Mouse (Mus musculus) G1E (cell line): ENCODE data around the gene Cacng7. TPM values are rescaled to one million over a fixed set of nuclear protein-coding genes. Genes with fewer than 3 reads are reported as not detected.
A peak's percentile ranks its signal among the peaks of the same experiment; 100 is the strongest.

Experiments used
- ATAC-seq: 2 replicates; pipeline ENCODE4 v1.8.0; 2016; ENCODE audit warnings: mild to moderate bottlenecking; ENCODE audit not compliant: insufficient number of reproducible peaks, poor library complexity, low FRiP score, severe bottlenecking; ENCODE audit errors: extremely low read depth
- DNase-seq: peaks from one replicate; pipeline ENCODE4 v3.0.0; 2012; ENCODE audit warnings: low spot score
- H3K27me3 ChIP-seq: 2 replicates; pipeline ENCODE4 v1.6.1; 2012; ENCODE audit warnings: mild to moderate bottlenecking, low read length, inconsistent platforms; ENCODE audit not compliant: insufficient read depth
- H3K36me3 ChIP-seq: replicated peaks from 2 replicates; pipeline ENCODE3; 2012; ENCODE audit warnings: mild to moderate bottlenecking, inconsistent platforms
- H3K4me1 ChIP-seq: 2 replicates; pipeline ENCODE4 v1.6.1; 2012; ENCODE audit warnings: low read depth, low read length, inconsistent platforms, mixed read lengths; ENCODE audit not compliant: insufficient read depth
- H3K4me3 ChIP-seq: 2 replicates; pipeline ENCODE4 v1.5.1; 2012; ENCODE audit warnings: low read depth, mild to moderate bottlenecking, inconsistent platforms, low read length, moderate library complexity, mixed read lengths
- H3K9me3 ChIP-seq: replicated peaks from 2 replicates; pipeline ENCODE4 v1.6.1; 2012; ENCODE audit warnings: inconsistent platforms
- CTCF ChIP-seq: IDR thresholded peaks from 2 replicates; pipeline ENCODE4 v1.5.1; 2012; ENCODE audit warnings: low read depth, low read length, inconsistent platforms, mixed read lengths
- GATA1 ChIP-seq: IDR thresholded peaks from 2 replicates; pipeline ENCODE4 v1.6.1; 2012; ENCODE audit warnings: borderline replicate concordance, low read length, inconsistent platforms, mixed read lengths
- GATA2 ChIP-seq: IDR thresholded peaks from 2 replicates; pipeline ENCODE4 v1.6.1; 2012; ENCODE audit warnings: low read depth, low read length, inconsistent platforms, borderline replicate concordance
- POLR2AphosphoS5 ChIP-seq: IDR thresholded peaks from 2 replicates; pipeline ENCODE4 v1.6.1; 2012; ENCODE audit warnings: low read depth, low read length, inconsistent platforms; ENCODE audit not compliant: insufficient replicate concordance
- TAL1 ChIP-seq: conservative IDR thresholded peaks from 2 replicates; pipeline ENCODE4 v1.6.1; 2012; ENCODE audit warnings: low read depth, low read length, inconsistent platforms, mixed read lengths
- polyA plus RNA-seq: library from polyadenylated mRNA; stranded (reverse); fragments of >175 nt; gene quantifications from 2 replicates; pipeline ENCODE4 v1.2.3, GENCODE M21; 2012
- total RNA-seq, 2 experiments: library from RNA; stranded (forward) in 1 of 2; stranded (reverse) in 1 of 2; fragments of 200-1000 nt in 1 of 2; fragments of >200 nt in 1 of 2; fragmentation: Nextera tagmentation in 1 of 2; gene quantifications; 2 replicates each; pipeline ENCODE4 v1.2.3; 2014 to 2017

Gene Cacng7
- total and polyA plus RNA-seq, 3 experiments: 0.22 TPM; not detected in 2

DNA sequence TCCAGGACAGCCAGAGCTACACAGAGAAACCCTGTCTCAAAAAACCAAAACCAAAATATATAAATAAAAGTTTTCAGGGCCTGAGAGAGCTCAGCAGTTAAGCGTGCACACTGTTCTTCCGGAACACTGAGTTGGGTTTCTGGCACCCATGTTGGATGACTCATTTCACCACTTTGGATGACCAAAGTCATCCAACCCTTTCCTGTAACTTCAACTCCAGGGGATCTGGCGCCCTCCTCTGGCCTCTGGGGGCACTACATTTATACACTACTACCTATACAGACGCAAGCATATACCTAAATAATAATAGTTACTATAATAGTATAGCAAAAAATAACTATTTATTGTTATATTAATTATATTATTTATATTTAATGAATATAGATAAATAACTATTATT, 44.1 kb downstream of the Cacng7 start:
- TF ChIP-seq TAL1: no peak
- no peak for TF ChIP-seq GATA2
- no peak for TF ChIP-seq GATA1
- TF ChIP-seq CTCF: 0 out of 2 replicates have a peak, but pooled peaks have one; percentile 13
- DNase-seq: no peak
- H3K27me3 ChIP-seq: no peaks in the 10 kb centered on the region
- no peaks in the 10 kb centered on the region for H3K4me1 ChIP-seq
- no peak overlapping the region for H3K4me3 ChIP-seq
- no peaks in the 10 kb centered on the region for H3K36me3 ChIP-seq
- ATAC-seq: no peak
- no peaks in the 10 kb centered on the region for H3K9me3 ChIP-seq

DNA sequence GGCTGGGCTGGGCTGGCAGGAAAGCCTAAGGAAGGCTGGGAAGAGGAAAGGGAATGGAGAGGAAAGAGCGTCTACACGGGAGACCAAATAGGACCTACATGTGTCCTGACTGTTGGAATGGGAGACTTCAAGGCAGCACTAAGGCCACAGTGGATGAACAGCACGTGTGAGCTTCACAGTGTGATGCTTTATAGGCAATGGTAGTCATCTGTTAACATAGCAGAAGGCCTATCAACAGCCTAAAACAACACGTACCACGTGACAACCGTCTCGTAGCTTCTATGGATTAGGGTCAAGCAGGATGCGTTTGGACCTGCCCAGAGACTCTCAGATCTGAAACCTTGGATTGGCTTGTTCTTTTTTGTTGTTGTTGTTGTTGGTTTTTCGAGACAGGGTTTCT, 49.4 kb downstream of the Cacng7 start:
- no peak for ATAC-seq
- H3K4me1 ChIP-seq: no peaks in the 10 kb centered on the region
- no peaks in the 10 kb centered on the region for H3K36me3 ChIP-seq
- no peaks in the 10 kb centered on the region for H3K27me3 ChIP-seq
- no peaks in the 10 kb centered on the region for H3K9me3 ChIP-seq
- no peak for DNase-seq
- H3K4me3 ChIP-seq: no peak overlapping the region
- TF ChIP-seq CTCF: no peak
- no peak for TF ChIP-seq GATA1
- no peak for TF ChIP-seq GATA2
- TF ChIP-seq POLR2AphosphoS5: no peak
- no peak for TF ChIP-seq TAL1

- ATAC-seq (no peak), DNase-seq (no peak)
- no peaks in the 10 kb centered on the region for H3K4me1 ChIP-seq
- TF ChIP-seq GATA2: no peak
- no peak for TF ChIP-seq GATA1
- TF ChIP-seq TAL1: no peak
- no peak for TF ChIP-seq POLR2AphosphoS5
- TF ChIP-seq CTCF: no peak
- H3K36me3 ChIP-seq: no peaks in the 10 kb centered on the region
- no peaks in the 10 kb centered on the region for H3K9me3 ChIP-seq
- no peak overlapping the region for H3K4me3 ChIP-seq
- H3K27me3 ChIP-seq: no peaks in the 10 kb centered on the region
Measured at GRCm38 (mm10) chr7:3384807-3385319, 52.1 kb downstream of the Cacng7 start.

GRCm38 (mm10) chr7:3386036-3386730, 53.4 kb downstream of the Cacng7 start:
- TF ChIP-seq POLR2AphosphoS5 (no peak), TAL1 (no peak), GATA2 (no peak), GATA1 (no peak), CTCF (no peak)
- H3K9me3 ChIP-seq: no peaks in the 10 kb centered on the region

GRCm38 (mm10) chr7:3387761-3388160, 55.0 kb downstream of the Cacng7 start:
- no peak for DNase-seq
- Histone ChIP-seq H3K27me3 (no peaks in the 10 kb centered on the region), H3K4me3 (no peak overlapping the region), H3K36me3 (no peaks in the 10 kb centered on the region), H3K4me1 (no peaks in the 10 kb centered on the region), H3K9me3 (no peaks in the 10 kb centered on the region)
- no peak for TF ChIP-seq GATA1
- TF ChIP-seq GATA2: no peak
- no peak for TF ChIP-seq TAL1
- no peak for TF ChIP-seq CTCF
- TF ChIP-seq POLR2AphosphoS5: no peak
- no peak for ATAC-seq

More at GRCm38 (mm10) chr7:3386036-3386730, 53.4 kb downstream of the Cacng7 start:
- no peaks in the 10 kb centered on the region for H3K36me3 ChIP-seq
- DNase-seq: no peak
- no peak for ATAC-seq
- H3K4me3 ChIP-seq: no peak overlapping the region
- no peaks in the 10 kb centered on the region for H3K4me1 ChIP-seq
- H3K27me3 ChIP-seq: no peaks in the 10 kb centered on the region

DNA sequence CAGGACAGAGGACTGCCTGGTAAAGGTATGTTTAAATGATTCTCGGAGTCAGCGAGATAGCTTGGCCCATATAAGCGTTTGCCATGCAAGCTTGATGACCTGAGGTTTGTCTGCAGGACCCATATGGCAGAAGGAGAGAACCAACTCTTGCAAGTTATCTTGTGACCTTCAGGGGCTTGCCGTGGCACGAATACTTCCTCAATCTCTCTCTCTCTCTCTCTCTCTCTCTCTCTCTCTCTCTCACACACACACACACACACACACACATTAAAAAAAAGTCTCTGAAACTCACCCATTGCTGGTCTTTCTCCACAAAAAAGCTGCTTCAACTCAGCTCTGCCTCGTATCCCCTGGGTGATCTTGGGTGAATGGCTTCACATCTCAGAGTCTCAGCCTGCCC, 56.1 kb downstream of the Cacng7 start:
- H3K9me3 ChIP-seq: no peaks in the 10 kb centered on the region
- no peaks in the 10 kb centered on the region for H3K4me1 ChIP-seq
- no peaks in the 10 kb centered on the region for H3K27me3 ChIP-seq
- H3K4me3 ChIP-seq: no peak overlapping the region
- ATAC-seq (no peak), DNase-seq (no peak)
- no peaks in the 10 kb centered on the region for H3K36me3 ChIP-seq
- TF ChIP-seq GATA2: no peak
